Mouse (Mus musculus): ENCODE measurements around the gene Klk1b21. TPM values are rescaled to one million over a fixed set of nuclear protein-coding genes. Genes with fewer than 3 reads are reported as not detected.

The Klk1b21 gene
- polyA plus RNA-seq (2017; shearing (Covaris generic)): not detected

DNA sequence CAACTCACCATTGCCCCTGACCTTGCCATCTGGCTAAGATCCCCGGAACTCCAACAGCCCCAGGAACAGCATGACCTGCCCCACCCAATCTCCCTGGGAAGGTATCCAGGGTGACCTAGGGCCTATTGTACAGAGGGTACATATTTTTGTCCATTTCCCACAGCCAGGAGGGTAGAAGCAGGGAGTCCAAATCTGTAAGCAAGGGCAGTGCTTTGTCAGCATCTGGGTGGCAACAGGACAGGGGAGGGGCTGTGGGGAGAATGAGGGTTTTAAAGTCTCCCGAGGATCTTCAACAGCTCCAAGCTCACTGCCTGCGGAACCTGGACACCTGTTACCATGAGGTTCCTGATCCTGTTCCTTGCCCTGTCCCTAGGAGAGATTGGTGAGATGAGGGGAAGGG, at the start of gene Klk1b21:
Gene Klk1b21, plus strand, starts transcription at position 301 of the 400 bp plus-strand sequence.

DNA sequence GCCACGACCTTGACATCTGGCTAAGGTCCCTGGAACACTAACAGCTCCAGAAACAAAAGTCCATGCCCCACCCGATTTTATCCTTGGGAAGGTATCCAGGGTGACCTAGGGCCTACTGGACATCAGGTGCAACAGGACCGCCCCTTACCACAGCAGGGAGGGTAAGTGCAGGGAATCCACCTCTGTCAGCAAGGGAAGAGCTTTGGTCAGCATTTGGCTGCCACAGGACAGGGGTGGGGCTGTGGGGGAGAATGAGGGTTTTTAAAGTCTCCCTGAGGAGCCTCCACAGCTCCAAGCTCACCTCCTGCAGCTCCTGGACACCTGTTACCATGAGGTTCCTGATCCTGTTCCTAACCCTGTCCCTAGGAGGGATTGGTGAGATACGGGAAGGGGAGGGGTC, 10.2 kb downstream of the Klk1b21 start, which contains the start of gene Klk1b22:
Gene Klk1b22, plus strand, starts transcription at position 301 of the 400 bp plus-strand sequence.

DNA sequence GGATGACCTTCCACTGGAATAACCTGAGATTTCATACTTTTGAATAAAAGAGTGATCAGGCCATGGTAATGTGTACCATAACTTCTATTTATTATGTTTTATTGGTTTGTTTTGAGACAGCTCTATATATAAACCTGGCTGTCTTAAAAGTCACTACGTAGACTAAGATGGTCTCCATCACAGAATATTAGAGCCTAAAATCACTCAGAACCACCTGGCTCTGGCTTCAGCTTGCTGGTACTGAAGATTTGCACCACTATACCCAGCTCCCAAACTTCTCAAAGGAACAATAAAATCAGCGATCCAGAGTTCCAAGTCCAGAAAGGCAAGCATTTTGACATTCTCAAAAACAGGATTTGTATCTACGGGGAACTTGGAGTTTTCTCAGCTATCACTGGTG, 34.3 kb downstream of the Klk1b21 start, which contains the start of gene Klk1b16:
Gene Klk1b16, plus strand, starts transcription at position 301 of the 400 bp plus-strand sequence.

Other genes starting within 250 kb of the Klk1b21 start
- not detected for gene Klk4, start 221.2 kb upstream of the Klk1b21 start, polyA plus RNA-seq (2017; shearing (Covaris generic))
- 0.51 TPM for gene Klk15, start 168.6 kb upstream of the Klk1b21 start, polyA plus RNA-seq (2017; shearing (Covaris generic))
- not detected for gene Klk1b8, start 151.7 kb upstream of the Klk1b21 start, polyA plus RNA-seq (2017; shearing (Covaris generic))
- gene Klk1b1, start 135.6 kb upstream of the Klk1b21 start, polyA plus RNA-seq (2017; shearing (Covaris generic)): not detected
- gene Klk1b9, start 126.3 kb upstream of the Klk1b21 start, polyA plus RNA-seq (2017; shearing (Covaris generic)): 0.73 TPM
- gene Klk1b11, start 106.5 kb upstream of the Klk1b21 start, polyA plus RNA-seq (2017; shearing (Covaris generic)): not detected
- gene Klk1b26, start 90.2 kb upstream of the Klk1b21 start, polyA plus RNA-seq (2017; shearing (Covaris generic)): not detected
- 4.1 TPM for gene Klk1b27, start 50.0 kb upstream of the Klk1b21 start, polyA plus RNA-seq (2017; shearing (Covaris generic))
- gene Klk1b22, start 10.3 kb downstream of the Klk1b21 start, polyA plus RNA-seq (2017; shearing (Covaris generic)): not detected
- gene Klk1b16, start 34.4 kb downstream of the Klk1b21 start, polyA plus RNA-seq (2017; shearing (Covaris generic)): not detected
- gene Klk1b24, start 85.9 kb downstream of the Klk1b21 start, polyA plus RNA-seq (2017; shearing (Covaris generic)): not detected
- gene Klk1b3, start 95.9 kb downstream of the Klk1b21 start, polyA plus RNA-seq (2017; shearing (Covaris generic)): not detected
- not detected for gene Klk1b4, start 105.1 kb downstream of the Klk1b21 start, polyA plus RNA-seq (2017; shearing (Covaris generic))
- not detected for gene Klk1b5, start 113.6 kb downstream of the Klk1b21 start, polyA plus RNA-seq (2017; shearing (Covaris generic))
- not detected for gene Klk1, start 123.0 kb downstream of the Klk1b21 start, polyA plus RNA-seq (2017; shearing (Covaris generic))
- not detected for gene Gm36864, start 133.8 kb downstream of the Klk1b21 start, polyA plus RNA-seq (2017; shearing (Covaris generic))
- gene 1700028J19Rik, start 144.4 kb downstream of the Klk1b21 start, polyA plus RNA-seq (2017; shearing (Covaris generic)): 1.4 TPM
- 201 TPM for gene 2410002F23Rik, start 144.4 kb downstream of the Klk1b21 start, polyA plus RNA-seq (2017; shearing (Covaris generic))
- gene Acp4, start 155.1 kb downstream of the Klk1b21 start, polyA plus RNA-seq (2017; shearing (Covaris generic)): 0.27 TPM
- gene Gm15517, start 159.1 kb downstream of the Klk1b21 start, polyA plus RNA-seq (2017; shearing (Covaris generic)): not detected
- gene Clec11a, start 204.6 kb downstream of the Klk1b21 start, polyA plus RNA-seq (2017; shearing (Covaris generic)): 0.45 TPM
- 0.26 TPM for gene Shank1, start 207.9 kb downstream of the Klk1b21 start, polyA plus RNA-seq (2017; shearing (Covaris generic))

Data from inflammation-experienced regulatory T-cells, adult 16 weeks (primary cell).